Mouse (Mus musculus): ENCODE data around the gene Vps9d1. TPM values are rescaled to one million over a fixed set of nuclear protein-coding genes. Genes with fewer than 3 reads are reported as not detected.
"Not testable (repeated sequence)": the region's sequence is repeated elsewhere in the genome, so short reads cannot be mapped to it uniquely, and the experiment has no call there.

Vps9d1 gene
- polyA plus RNA-seq (2017; shearing (Covaris generic)), result 1 to 10 TPM; 7.1 to 7.2 TPM

GRCm38 (mm10) chr8:123254099-123254885, at the start of gene Vps9d1, which contains the start of gene Zfp276:
Gene Vps9d1, minus strand, starts transcription at chr8:123254348.
Gene Zfp276, plus strand, starts transcription at chr8:123254195.
- ATAC-seq, result peak; percentile 77

DNA sequence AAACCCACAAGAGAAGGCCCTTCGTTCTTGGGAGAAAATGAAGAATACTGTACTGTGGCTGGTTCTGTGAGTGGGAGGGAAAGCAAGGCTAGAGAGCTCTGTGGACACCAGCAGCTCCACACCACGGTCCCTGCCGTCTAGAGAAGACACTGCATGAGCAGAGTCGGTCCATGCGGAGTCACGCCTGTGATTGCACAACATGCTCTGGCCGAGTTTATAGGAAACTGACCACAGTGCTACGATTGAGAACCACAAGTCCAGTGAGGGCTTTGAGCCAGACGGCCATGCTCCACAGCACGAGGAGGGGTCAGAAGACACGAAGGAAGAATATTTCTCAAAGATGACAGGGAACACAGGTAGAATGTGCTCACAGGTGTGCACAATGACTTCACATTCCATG, 44.2 kb upstream of the Vps9d1 start:
- no peak for ATAC-seq

DNA sequence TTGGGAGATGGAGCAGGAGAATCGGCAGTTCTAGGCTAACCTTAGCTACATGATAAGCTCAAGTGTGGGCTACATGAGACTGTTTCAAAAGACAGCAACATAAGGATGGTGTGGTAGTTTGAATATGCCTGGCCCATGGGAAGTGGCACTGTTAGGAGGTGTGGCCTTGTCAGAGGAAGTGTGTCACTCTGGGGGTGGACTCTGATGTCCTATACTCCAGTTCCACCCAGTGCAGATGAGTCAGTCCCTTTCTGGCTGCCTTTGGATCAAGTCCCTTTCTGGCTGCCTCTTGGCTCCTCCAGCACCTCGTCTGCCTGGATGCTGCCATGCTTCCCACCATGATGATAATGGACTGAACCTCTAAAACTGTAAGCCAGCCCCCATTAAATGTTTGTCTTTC, 38.6 kb upstream of the Vps9d1 start:
- no peak for ATAC-seq

- ATAC-seq, result no peak
These were observed 38.1 kb upstream of the Vps9d1 start for GRCm38 (mm10) chr8:123292281-123292680.

DNA sequence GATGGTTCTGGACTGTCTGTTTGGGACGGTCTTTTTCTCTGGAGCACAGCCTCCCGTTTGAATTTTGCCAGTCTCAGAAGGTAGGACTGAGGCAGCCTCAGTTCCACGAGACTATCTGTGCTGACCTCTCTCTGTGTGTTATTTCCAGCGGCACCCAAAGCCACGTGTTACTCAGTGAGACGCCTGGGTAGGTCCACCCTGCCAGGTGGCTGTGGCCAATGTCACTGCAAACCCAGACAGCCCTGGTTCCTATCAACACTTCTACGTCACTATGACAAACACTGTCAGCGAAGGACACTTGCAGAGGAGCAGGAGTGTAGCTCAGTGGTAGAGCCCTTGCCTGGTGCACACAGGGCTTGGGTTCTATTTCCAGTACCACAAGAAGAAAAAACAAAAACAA, 37.6 kb upstream of the Vps9d1 start:
- ATAC-seq, result no peak

GRCm38 (mm10) chr8:123290679-123291078, 36.5 kb upstream of the Vps9d1 start:
- no peak for ATAC-seq

GRCm38 (mm10) chr8:123290166-123290565, 36.0 kb upstream of the Vps9d1 start:
- ATAC-seq, result no peak

- peak; percentile 49 for ATAC-seq
These were observed 33.2 kb upstream of the Vps9d1 start for GRCm38 (mm10) chr8:123287362-123287761.

DNA sequence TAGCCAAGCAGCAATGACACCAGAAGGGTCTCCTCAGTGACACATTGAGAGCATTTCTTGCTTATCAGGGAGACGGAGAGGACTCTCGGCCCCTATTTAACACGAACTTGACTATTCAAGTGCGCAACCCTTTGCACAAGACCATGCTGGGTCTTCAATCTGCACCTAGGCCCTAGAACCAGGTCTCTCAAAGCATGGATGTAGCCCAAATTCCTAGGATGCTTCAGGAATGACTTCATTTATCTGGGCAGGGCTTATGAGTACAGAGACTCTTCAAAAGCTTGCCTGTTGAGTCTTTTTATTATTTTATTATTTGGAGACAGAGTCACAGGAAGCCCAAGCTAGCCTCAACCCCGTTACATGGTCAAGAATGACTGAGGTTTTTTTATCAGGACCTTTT, 30.3 kb upstream of the Vps9d1 start:
- ATAC-seq, result no peak

- ATAC-seq, result no peak
These were observed 29.8 kb upstream of the Vps9d1 start for GRCm38 (mm10) chr8:123283991-123284390.

GRCm38 (mm10) chr8:123282994-123283393, 28.8 kb upstream of the Vps9d1 start:
- ATAC-seq, result not testable (repeated sequence)

GRCm38 (mm10) chr8:123280302-123281094, 26.4 kb upstream of the Vps9d1 start:
- ATAC-seq, result no peak

GRCm38 (mm10) chr8:123279828-123280227, 25.7 kb upstream of the Vps9d1 start:
- ATAC-seq, result no peak

DNA sequence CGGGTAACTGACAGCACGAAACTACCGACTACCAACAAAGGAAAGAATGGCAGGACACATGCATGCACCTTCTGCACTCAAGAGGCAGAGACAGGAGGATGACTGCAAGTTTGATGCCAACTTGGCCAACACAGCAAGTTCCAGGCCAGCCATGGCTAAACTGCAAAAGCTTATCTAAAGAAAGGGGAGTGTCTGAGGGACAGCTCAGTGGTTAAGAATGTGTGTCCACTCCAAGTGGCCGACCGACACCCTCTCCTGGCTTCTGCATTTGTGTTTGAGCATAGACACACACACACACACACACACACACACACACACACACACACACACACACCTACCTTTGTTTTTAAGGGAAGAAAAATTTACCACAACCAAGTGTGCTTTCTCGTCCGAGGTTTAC, 24.3 kb upstream of the Vps9d1 start:
- no peak for ATAC-seq

DNA sequence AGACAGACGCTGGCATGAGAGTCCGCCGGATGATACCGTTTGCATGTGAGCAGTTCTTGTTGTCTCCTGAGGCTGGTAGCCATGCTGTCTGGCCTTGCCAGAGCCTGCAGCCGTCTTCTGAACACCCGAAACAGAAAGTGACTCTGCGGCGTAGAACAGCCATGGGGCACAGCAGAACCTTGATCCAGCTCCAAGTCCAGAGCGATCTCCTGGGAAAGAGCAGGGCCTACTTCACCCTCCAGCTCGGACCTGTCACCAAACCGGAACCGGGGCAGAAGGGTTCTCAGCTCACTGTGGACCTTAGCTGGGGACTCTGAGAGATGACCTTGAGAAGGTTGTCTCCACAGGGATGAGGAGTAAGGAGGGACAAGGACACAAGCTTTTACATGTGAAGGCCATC, 20.9 kb upstream of the Vps9d1 start:
- no peak for ATAC-seq

- ATAC-seq, result no peak
These were observed 20.3 kb upstream of the Vps9d1 start for GRCm38 (mm10) chr8:123274447-123274846.

DNA sequence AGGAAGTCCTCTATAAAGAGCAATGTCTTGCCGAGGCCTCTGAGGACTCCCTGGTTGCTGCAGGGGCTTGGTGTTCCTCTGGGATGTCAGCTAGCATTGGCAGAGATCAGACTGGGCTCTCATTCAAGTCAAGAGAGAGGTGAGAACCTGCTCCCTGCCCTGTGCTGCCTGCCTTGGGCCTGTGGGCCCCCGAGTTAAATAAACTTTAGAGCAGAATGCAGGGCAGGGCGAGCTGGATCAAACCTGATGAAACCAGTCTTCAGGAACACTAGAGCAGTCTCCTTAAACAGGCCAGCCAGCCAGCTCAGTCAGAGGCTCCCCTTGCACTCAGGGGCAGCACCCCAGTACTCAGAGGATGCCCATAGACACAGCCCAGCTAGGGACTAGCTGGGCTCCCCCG, 17.8 kb upstream of the Vps9d1 start:
- ATAC-seq, result no peak

DNA sequence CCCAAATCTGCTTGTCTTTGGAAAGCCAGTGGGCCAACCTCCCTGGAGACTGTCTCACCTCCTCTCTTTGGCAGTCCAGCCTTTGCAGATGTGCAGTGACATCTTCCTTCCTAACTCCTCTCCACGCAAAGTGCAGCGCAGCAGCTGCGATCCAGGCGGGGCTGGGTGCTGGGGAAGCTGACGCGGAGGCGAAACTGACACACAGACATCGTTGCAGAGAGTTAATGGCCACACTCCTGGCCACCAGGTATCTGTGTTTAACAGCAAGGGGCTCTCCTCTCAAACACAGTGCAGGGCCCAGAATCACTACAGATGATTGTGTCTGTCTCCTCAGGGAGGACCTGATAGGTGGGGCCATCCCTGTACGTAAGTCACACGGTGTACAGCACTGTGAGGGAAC, 17.0 kb upstream of the Vps9d1 start:
- no peak for ATAC-seq

DNA sequence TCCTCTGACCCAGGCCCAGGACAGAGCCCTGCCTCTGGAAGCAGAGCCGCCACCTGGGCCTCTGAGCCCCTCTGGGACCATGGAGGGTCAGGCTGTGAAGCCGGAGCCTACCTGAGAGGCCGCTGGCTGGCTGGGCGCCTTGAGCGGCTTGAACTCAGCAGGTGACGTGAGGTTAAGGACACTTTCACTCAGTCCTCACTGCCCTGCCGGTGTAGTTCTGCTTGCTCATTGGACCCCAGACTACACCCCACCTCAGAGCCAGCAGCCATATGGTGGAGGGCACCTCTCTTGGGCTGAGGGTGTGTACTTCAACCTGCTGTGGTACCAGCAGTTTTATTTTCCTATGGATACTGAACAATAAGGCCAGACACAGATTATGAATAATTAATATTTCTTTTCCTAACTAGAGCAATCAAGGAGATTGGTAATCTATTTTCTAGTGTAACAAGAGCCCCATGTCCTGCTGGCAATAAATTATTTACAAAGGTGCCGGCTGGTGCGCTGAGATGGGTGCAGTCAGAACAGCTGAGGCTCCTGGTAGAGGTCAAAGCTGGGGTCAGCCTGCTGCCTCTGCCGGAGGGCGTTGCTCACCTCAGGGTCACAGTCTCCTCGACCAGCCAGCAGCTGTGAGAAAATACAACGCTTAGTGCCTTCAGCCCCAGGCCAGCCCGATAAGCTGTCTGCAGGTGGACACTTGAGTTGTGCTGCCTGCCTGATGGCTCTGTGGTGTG, 13.9 kb upstream of the Vps9d1 start:
- no peak for ATAC-seq

- not testable (repeated sequence) for ATAC-seq
These were observed 3.4 kb upstream of the Vps9d1 start for GRCm38 (mm10) chr8:123257593-123257992.

GRCm38 (mm10) chr8:123257114-123257513, 3.0 kb upstream of the Vps9d1 start:
- no peak for ATAC-seq

GRCm38 (mm10) chr8:123255170-123255569, 1.0 kb upstream of the Vps9d1 start:
- ATAC-seq, result no peak

GRCm38 (mm10) chr8:123253451-123254098, 573 bp downstream of the Vps9d1 start:
- peak; percentile 14 for ATAC-seq
